Mouse (Mus musculus): ENCODE data around the gene Cdc42bpb. TPM values are rescaled to one million over a fixed set of nuclear protein-coding genes. Genes with fewer than 3 reads are reported as not detected.
A peak's percentile ranks its signal among the peaks of the same experiment; 100 is the strongest.

Gene Cdc42bpb
- 44.7 and 44.9 TPM in 2 replicates for polyA plus RNA-seq (2015; fragmentation: Nextera tagmentation; extraction: Ambion mirVana)

GRCm38 (mm10) chr12:111377376-111377973 is at the start of gene Cdc42bpb:
Gene Cdc42bpb (minus strand): TSS chr12:111377718.
- peak within 1 kb of the TSS; percentile 100 for H3K4me3 ChIP-seq
- peak; percentile 96 for ATAC-seq (replicated peaks)
- under 1% methylated on average over 85 of the region's 94 CpGs for WGBS

GRCm38 (mm10) chr12:111425789-111426460 is 48.4 kb upstream of the Cdc42bpb start:
- Histone ChIP-seq H3K27ac (no peak overlapping the region), H3K36me3 (replicated peaks) (no peaks in the 10 kb centered on the region), H3K9me3 (no peaks in the 10 kb centered on the region), H3K4me2 (peak overlapping the region; percentile 29), H3K4me3 (0 out of 2 replicates have a peak overlapping the region, but pooled peaks have one; percentile 8), H3K27me3 (replicated peaks) (peaks cover 86% of the 10 kb centered on the region), H3K4me1 (peaks cover 34% of the 10 kb centered on the region), H3K9ac (no peak overlapping the region)
- peak; percentile 38; the same call in 1 of the 2 replicates for ATAC-seq (replicated peaks)
- WGBS: 16% methylated on average over 29 of the region's 29 CpGs

More at GRCm38 (mm10) chr12:111377376-111377973, at the start of gene Cdc42bpb:
- Histone ChIP-seq H3K4me2 (peak within 1 kb of the TSS; percentile 75), H3K4me1 (peaks cover 33% of the 10 kb centered on the region), H3K27me3 (replicated peaks) (no peaks in the 10 kb centered on the region), H3K9me3 (no peaks in the 10 kb centered on the region), H3K27ac (peak within 1 kb of the TSS; percentile 95), H3K36me3 (replicated peaks) (no peaks in the 10 kb centered on the region), H3K9ac (peak within 1 kb of the TSS; percentile 94)

GRCm38 (mm10) chr12:111425258-111425657 is 47.7 kb upstream of the Cdc42bpb start:
- peaks cover 79% of the 10 kb centered on the region for H3K27me3 ChIP-seq (replicated peaks)
- 0 out of 2 replicates have a peak overlapping the region, but pooled peaks have one; percentile 8 for H3K4me3 ChIP-seq
- H3K4me2 ChIP-seq: no peak overlapping the region
- no peak overlapping the region for H3K9ac ChIP-seq
- H3K27ac ChIP-seq: no peak overlapping the region
- peaks cover 32% of the 10 kb centered on the region for H3K4me1 ChIP-seq
- peak; percentile 12; the same call in 1 of the 2 replicates for ATAC-seq (replicated peaks)
- no peaks in the 10 kb centered on the region for H3K36me3 ChIP-seq (replicated peaks)
- WGBS: 4% methylated on average over 15 of the region's 15 CpGs
- H3K9me3 ChIP-seq: no peaks in the 10 kb centered on the region

GRCm38 (mm10) chr12:111424547-111424946 is 47.0 kb upstream of the Cdc42bpb start:
- Histone ChIP-seq H3K9me3 (no peaks in the 10 kb centered on the region), H3K4me3 (no peak overlapping the region), H3K27ac (no peak overlapping the region), H3K36me3 (replicated peaks) (no peaks in the 10 kb centered on the region), H3K4me2 (no peak overlapping the region), H3K27me3 (replicated peaks) (peaks cover 72% of the 10 kb centered on the region), H3K9ac (no peak overlapping the region), H3K4me1 (peaks cover 25% of the 10 kb centered on the region)
- WGBS: 20% methylated on average over 9 of the region's 9 CpGs
- ATAC-seq (replicated peaks): no peak

GRCm38 (mm10) chr12:111423570-111424129 is 46.1 kb upstream of the Cdc42bpb start:
- WGBS: 3% methylated on average over 43 of the region's 43 CpGs
- no peak for ATAC-seq (replicated peaks)
- peaks cover 65% of the 10 kb centered on the region for H3K27me3 ChIP-seq (replicated peaks)
- H3K9ac ChIP-seq: no peak overlapping the region; the same call in 1 of the 2 replicates
- H3K4me3 ChIP-seq: peak overlapping the region; percentile 24
- H3K36me3 ChIP-seq (replicated peaks): no peaks in the 10 kb centered on the region
- no peaks in the 10 kb centered on the region for H3K9me3 ChIP-seq
- peaks cover 16% of the 10 kb centered on the region for H3K4me1 ChIP-seq
- no peak overlapping the region for H3K27ac ChIP-seq
- H3K4me2 ChIP-seq: peak overlapping the region; percentile 48

GRCm38 (mm10) chr12:111422852-111423251 is 45.3 kb upstream of the Cdc42bpb start:
- no peaks in the 10 kb centered on the region for H3K9me3 ChIP-seq
- H3K4me2 ChIP-seq: no peak overlapping the region
- H3K36me3 ChIP-seq (replicated peaks): no peaks in the 10 kb centered on the region
- ATAC-seq (replicated peaks): no peak
- WGBS: 47% methylated on average over 5 of the region's 5 CpGs
- peaks cover 14% of the 10 kb centered on the region; the same call in 1 of the 2 replicates for H3K4me1 ChIP-seq
- H3K4me3 ChIP-seq: no peak overlapping the region
- peaks cover 60% of the 10 kb centered on the region for H3K27me3 ChIP-seq (replicated peaks)
- H3K9ac ChIP-seq: no peak overlapping the region
- H3K27ac ChIP-seq: no peak overlapping the region

GRCm38 (mm10) chr12:111420946-111421709 is 43.6 kb upstream of the Cdc42bpb start:
- 53% methylated on average over 7 of the region's 7 CpGs for WGBS
- peaks cover 52% of the 10 kb centered on the region for H3K27me3 ChIP-seq (replicated peaks)
- no peak overlapping the region for H3K27ac ChIP-seq
- no peak for ATAC-seq (replicated peaks)
- no peak overlapping the region for H3K9ac ChIP-seq
- H3K4me1 ChIP-seq: peaks cover 25% of the 10 kb centered on the region
- H3K4me3 ChIP-seq: no peak overlapping the region
- H3K4me2 ChIP-seq: no peak overlapping the region
- no peaks in the 10 kb centered on the region for H3K9me3 ChIP-seq
- H3K36me3 ChIP-seq (replicated peaks): no peaks in the 10 kb centered on the region

GRCm38 (mm10) chr12:111419918-111420317 is 42.4 kb upstream of the Cdc42bpb start:
- Histone ChIP-seq H3K4me1 (peaks cover 20% of the 10 kb centered on the region), H3K27ac (no peak overlapping the region), H3K9me3 (no peaks in the 10 kb centered on the region), H3K9ac (no peak overlapping the region), H3K36me3 (replicated peaks) (no peaks in the 10 kb centered on the region), H3K4me2 (no peak overlapping the region), H3K27me3 (replicated peaks) (peaks cover 41% of the 10 kb centered on the region), H3K4me3 (no peak overlapping the region)
- no peak for ATAC-seq (replicated peaks)
- 76% methylated on average over 5 of the region's 5 CpGs for WGBS

- no peak for ATAC-seq (replicated peaks)
- peak within 1 kb of the TSS; percentile 43 for H3K4me2 ChIP-seq
Observed at GRCm38 (mm10) chr12:111416921-111417779, 39.6 kb upstream of the Cdc42bpb start, which contains the start of gene Exoc3l4. Gene Exoc3l4 (plus strand): TSS chr12:111417017.

GRCm38 (mm10) chr12:111413300-111413699 is 35.8 kb upstream of the Cdc42bpb start:
- Histone ChIP-seq H3K36me3 (replicated peaks) (no peaks in the 10 kb centered on the region), H3K9ac (peak overlapping the region; percentile 34), H3K27ac (no peak overlapping the region), H3K4me3 (peak overlapping the region; percentile 33), H3K27me3 (replicated peaks) (0 out of 2 replicates have a peak, but pooled peaks cover 2% of the 10 kb centered on the region), H3K4me2 (peak overlapping the region; percentile 52), H3K4me1 (peaks cover 35% of the 10 kb centered on the region), H3K9me3 (no peaks in the 10 kb centered on the region)
- WGBS: under 1% methylated on average over 21 of the region's 21 CpGs
- peak; percentile 67 for ATAC-seq (replicated peaks)

More at GRCm38 (mm10) chr12:111416921-111417779, 39.6 kb upstream of the Cdc42bpb start, which contains the start of gene Exoc3l4:
- H3K4me3 ChIP-seq: no peak within 1 kb of the TSS
- no peak within 1 kb of the TSS for H3K9ac ChIP-seq
- peaks cover 13% of the 10 kb centered on the region for H3K27me3 ChIP-seq (replicated peaks)
- no peak within 1 kb of the TSS for H3K27ac ChIP-seq
- H3K36me3 ChIP-seq (replicated peaks): no peaks in the 10 kb centered on the region
- 6% methylated on average over 17 of the region's 17 CpGs for WGBS
- no peaks in the 10 kb centered on the region for H3K9me3 ChIP-seq
- H3K4me1 ChIP-seq: peaks cover 21% of the 10 kb centered on the region
